In genomic region chr12:109539950-109540349, GRCm38 (mm10) we compare ENCODE assay signal across 9 mouse cellular contexts.
A peak's percentile ranks its signal among the peaks of the same experiment; 100 is the strongest.
DNase-seq lines count a peak whose midpoint lies in the region; ATAC-seq and TF ChIP-seq lines count a peak whose summit lies in the region.
"Had no signal": no experiment of that assay in that cellular context is flagged by ENCODE, and none has a peak within 500 bp of the region (broad histone marks: within the 10 kb centered on the region; RNA-seq: fewer than 3 reads in every experiment).

No protein-coding gene starts in this region.

- no peaks in the 10 kb centered on the region for H3K36me3 ChIP-seq in lung, embryonic 14.5 days (ENCODE audit: insufficient read depth)
- H3K36me3 ChIP-seq in embryonic facial prominence, embryonic 14.5 days (ENCODE audit: control insufficient read depth, insufficient read depth, low read length) = peaks cover 10% of the 10 kb centered on the region; the same call in 1 of the 2 replicates
- H3K36me3 ChIP-seq in intestine, embryonic 14.5 days (ENCODE audit: control insufficient read depth, insufficient read depth, low read length) = peaks cover 6% of the 10 kb centered on the region; the same call in 1 of the 2 replicates
- peaks cover 5% of the 10 kb centered on the region; the same call in 1 of the 2 replicates for H3K36me3 ChIP-seq in neural tube, embryonic 13.5 days

- WGBS in lung, embryonic 14.5 days = 47% methylated on average over 13 of the region's 13 CpGs
- 53% methylated on average over 13 of the region's 13 CpGs for WGBS in embryonic facial prominence, embryonic 14.5 days
- 64% methylated on average over 13 of the region's 13 CpGs for WGBS in intestine, embryonic 14.5 days
- WGBS in neural tube, embryonic 13.5 days = 60% methylated on average over 13 of the region's 13 CpGs

- H3K27ac ChIP-seq in lung, embryonic 14.5 days (ENCODE audit: low read depth) = no peak overlapping the region
- peak overlapping the region; percentile 84 for H3K27ac ChIP-seq in embryonic facial prominence, embryonic 14.5 days (replicated peaks; ENCODE audit: low read depth, low read length)
- H3K27ac ChIP-seq in intestine, embryonic 14.5 days (ENCODE audit: low read depth) = no peak overlapping the region; the same call in 1 of the 2 replicates
- H3K27ac ChIP-seq in neural tube, embryonic 13.5 days (replicated peaks) = peak overlapping the region; percentile 78

- DNase-seq in lung, embryonic 14.5 days = no peak
- DNase-seq in lung, postnatal 36 days = no peak
- DNase-seq in embryonic facial prominence, embryonic 14.5 days (ENCODE audit: low spot score) = peak; percentile 54
- DNase-seq in intestine, embryonic 14.5 days (ENCODE audit: low spot score) = no peak
- no peak for DNase-seq in layer of hippocampus, adult 11-12 months (ENCODE audit: low spot score)
- no peak for DNase-seq in urinary bladder, adult 18-20 months (ENCODE audit: low spot score in 2 of 2)
- no peak for DNase-seq in lung, adult 18-20 months
- DNase-seq: gastrocnemius, postnatal 36 days had no signal

- H3K9ac ChIP-seq in lung, embryonic 14.5 days = no peak overlapping the region
- peak overlapping the region; percentile 63; the same call in 1 of the 2 replicates for H3K9ac ChIP-seq in embryonic facial prominence, embryonic 14.5 days (ENCODE audit: low read depth, low read length)
- H3K9ac ChIP-seq in intestine, embryonic 14.5 days (ENCODE audit: low read length) = 0 out of 2 replicates have a peak overlapping the region, but pooled peaks have one; percentile 10
- H3K9ac ChIP-seq in neural tube, embryonic 13.5 days = peak overlapping the region; percentile 61

- peaks cover 24% of the 10 kb centered on the region; the same call in 1 of the 2 replicates for H3K9me3 ChIP-seq in lung, embryonic 14.5 days (ENCODE audit: low read depth, low read length)
- H3K9me3 ChIP-seq in embryonic facial prominence, embryonic 14.5 days (ENCODE audit: control insufficient read depth, low read length) = peaks cover 66% of the 10 kb centered on the region
- H3K9me3 ChIP-seq in intestine, embryonic 14.5 days (ENCODE audit: control insufficient read depth, low read length) = peaks cover 32% of the 10 kb centered on the region
- H3K9me3 ChIP-seq in neural tube, embryonic 13.5 days = peaks cover 48% of the 10 kb centered on the region

- peak overlapping the region; percentile 58 for H3K4me2 ChIP-seq in lung, embryonic 14.5 days
- peak overlapping the region; percentile 52 for H3K4me2 ChIP-seq in embryonic facial prominence, embryonic 14.5 days (ENCODE audit: low read depth, low read length)
- peak overlapping the region; percentile 47 for H3K4me2 ChIP-seq in intestine, embryonic 14.5 days (ENCODE audit: low read length)
- H3K4me2 ChIP-seq in neural tube, embryonic 13.5 days = peak overlapping the region; percentile 53

- H3K27me3 ChIP-seq in lung, embryonic 14.5 days (ENCODE audit: insufficient read depth, low read length) = no peaks in the 10 kb centered on the region
- no peaks in the 10 kb centered on the region for H3K27me3 ChIP-seq in embryonic facial prominence, embryonic 14.5 days (replicated peaks; ENCODE audit: control insufficient read depth, insufficient read depth, low read length)
- H3K27me3 ChIP-seq in intestine, embryonic 14.5 days (replicated peaks; ENCODE audit: control insufficient read depth, insufficient read depth, low read length) = no peaks in the 10 kb centered on the region
- no peaks in the 10 kb centered on the region for H3K27me3 ChIP-seq in neural tube, embryonic 13.5 days

- peak overlapping the region; percentile 57 for H3K4me3 ChIP-seq in lung, embryonic 14.5 days (ENCODE audit: low read depth, low read length)
- peak overlapping the region; percentile 53 for H3K4me3 ChIP-seq in embryonic facial prominence, embryonic 14.5 days (ENCODE audit: low read depth, low read length)
- peak overlapping the region; percentile 55 for H3K4me3 ChIP-seq in intestine, embryonic 14.5 days (ENCODE audit: low read depth, low read length)
- peak overlapping the region; percentile 55 for H3K4me3 ChIP-seq in neural tube, embryonic 13.5 days

- ATAC-seq in lung, embryonic 14.5 days (ENCODE audit: insufficient read depth) = no peak
- no peak for ATAC-seq in embryonic facial prominence, embryonic 14.5 days (ENCODE audit: low read depth)
- no peak for ATAC-seq in intestine, embryonic 14.5 days (replicated peaks; ENCODE audit: low FRiP score, low TSS enrichment, low read depth)
- no peak for ATAC-seq in neural tube, embryonic 13.5 days (ENCODE audit: low read depth)

- H3K4me1 ChIP-seq in lung, embryonic 14.5 days (ENCODE audit: insufficient read depth) = 0 out of 2 replicates have a peak, but pooled peaks cover 3% of the 10 kb centered on the region
- H3K4me1 ChIP-seq in embryonic facial prominence, embryonic 14.5 days (ENCODE audit: control insufficient read depth, insufficient read depth, low read length) = no peaks in the 10 kb centered on the region
- peaks cover 10% of the 10 kb centered on the region for H3K4me1 ChIP-seq in intestine, embryonic 14.5 days (replicated peaks; ENCODE audit: control insufficient read depth, insufficient read depth, low read length)
- peaks cover 6% of the 10 kb centered on the region; the same call in 1 of the 2 replicates for H3K4me1 ChIP-seq in neural tube, embryonic 13.5 days (replicated peaks)

- no peak for TF ChIP-seq CTCF in lung, embryonic 14.5 days (IDR thresholded peaks at IDR 0.05; ENCODE audit: low read depth)

Comparison
In these comparisons a context has a peak if more than half of its experiments do, and no peak if none do; other contexts are left out.
1. H3K27ac ChIP-seq: peak in embryonic facial prominence, embryonic 14.5 days (single experiment) and neural tube, embryonic 13.5 days (single experiment); none in lung, embryonic 14.5 days (single experiment) and intestine, embryonic 14.5 days (single experiment).
2. Peak in every context shown above with its lines, with median percentiles within 50 percentile points of each other: H3K4me2 ChIP-seq and H3K4me3 ChIP-seq.